Mouse (Mus musculus): Measurements from ENCODE around the gene Sez6. TPM values are rescaled to one million over a fixed set of nuclear protein-coding genes. Genes with fewer than 3 reads are reported as not detected.

Sez6 gene
- total and polyA plus RNA-seq, 3 experiments, result 0.04 TPM; not detected in 2

- H3K9me3 ChIP-seq (replicated peaks; ENCODE audit: low read length), result no peaks in the 10 kb centered on the region
- H3K4me2 ChIP-seq (ENCODE audit: insufficient read depth, low read depth, poor library complexity, severe bottlenecking), result no peak overlapping the region
- dilution Hi-C loops (cut with MboI; ENCODE audit: extremely low pct_ligation_motif_present, extremely low pct_unique_long_range_greater_than_20kb, low sequenced_read_pairs) (no loop called here), in situ Hi-C loops (cut with MboI; ENCODE audit: low pct_ligation_motif_present, low pct_unique_long_range_greater_than_20kb, low sequenced_read_pairs) (no loop called here)
- peaks cover 4 to 25% of the 10 kb centered on the region in 2 experiments; a peak in 3 of 4 replicates for H3K4me1 ChIP-seq (ENCODE audit: control insufficient read depth in 1 of 2, insufficient read depth in 2 of 2)
- H3K79me2 ChIP-seq (replicated peaks; ENCODE audit: control insufficient read depth, extremely low read depth, insufficient read depth, poor library complexity, severe bottlenecking), result no peaks in the 10 kb centered on the region
- H3K27ac ChIP-seq (ENCODE audit: insufficient read depth, low read depth), result no peak overlapping the region
- no peaks in the 10 kb centered on the region for H3K36me3 ChIP-seq (replicated peaks in 1 of 2; ENCODE audit: control insufficient read depth in 1 of 2, insufficient read depth in 1 of 2, low read length in 1 of 2)
- no peak overlapping the region for H3K4me3 ChIP-seq (replicated peaks in 1 of 3; ENCODE audit: low read depth in 2 of 3, low read length in 2 of 3, poor library complexity in 1 of 3)
- peak; percentile 39; the same call in 1 of the 2 replicates for TF ChIP-seq BHLHE40 (IDR thresholded peaks at IDR 0.05; ENCODE audit: low read depth, low read length)
- TF ChIP-seq ZKSCAN1 (IDR thresholded peaks at IDR 0.05; ENCODE audit: borderline replicate concordance, low read depth, low read length), result no peak
- H3K27me3 ChIP-seq (replicated peaks), result peaks cover 20% of the 10 kb centered on the region
- H3K9ac ChIP-seq (ENCODE audit: insufficient read depth, low read depth), result no peak overlapping the region
- no peak for DNase-seq (ENCODE audit: extremely low read depth)
Observed at GRCm38 (mm10) chr11:77894967-77895366, 35.6 kb upstream of the Sez6 start.

GRCm38 (mm10) chr11:77896011-77896410 lies 34.6 kb upstream of the Sez6 start:
- no peak for DNase-seq (ENCODE audit: extremely low read depth)
- no peak for TF ChIP-seq POLR2A (IDR thresholded peaks at IDR 0.05; ENCODE audit: low read depth, low read length)
- no peak for TF ChIP-seq JUN (IDR thresholded peaks at IDR 0.05; ENCODE audit: insufficient read depth, low read depth, low read length)
- TF ChIP-seq ZNF384 (IDR thresholded peaks at IDR 0.05; ENCODE audit: low read depth, low read length), result no peak
- H3K27ac ChIP-seq (ENCODE audit: insufficient read depth, low read depth), result no peak overlapping the region
- H3K9me3 ChIP-seq (replicated peaks; ENCODE audit: low read length), result no peaks in the 10 kb centered on the region
- no peaks in the 10 kb centered on the region for H3K36me3 ChIP-seq (replicated peaks in 1 of 2; ENCODE audit: control insufficient read depth in 1 of 2, insufficient read depth in 1 of 2, low read length in 1 of 2)
- in situ Hi-C loops (cut with MboI; ENCODE audit: low pct_ligation_motif_present, low pct_unique_long_range_greater_than_20kb, low sequenced_read_pairs), result no loop called here
- H3K27me3 ChIP-seq (replicated peaks), result peaks cover 20% of the 10 kb centered on the region
- no peaks in the 10 kb centered on the region for H3K79me2 ChIP-seq (replicated peaks; ENCODE audit: control insufficient read depth, extremely low read depth, insufficient read depth, poor library complexity, severe bottlenecking)
- dilution Hi-C loops (cut with MboI; ENCODE audit: extremely low pct_ligation_motif_present, extremely low pct_unique_long_range_greater_than_20kb, low sequenced_read_pairs), result no loop called here
- H3K4me3 ChIP-seq (replicated peaks in 1 of 3; ENCODE audit: low read depth in 2 of 3, low read length in 2 of 3, poor library complexity in 1 of 3), result no peak overlapping the region
- peaks cover 4 to 15% of the 10 kb centered on the region in 2 experiments; a peak in 3 of 4 replicates for H3K4me1 ChIP-seq (ENCODE audit: control insufficient read depth in 1 of 2, insufficient read depth in 2 of 2)
- H3K9ac ChIP-seq (ENCODE audit: insufficient read depth, low read depth), result no peak overlapping the region
- H3K4me2 ChIP-seq (ENCODE audit: insufficient read depth, low read depth, poor library complexity, severe bottlenecking), result no peak overlapping the region

- Histone ChIP-seq H3K36me3 (replicated peaks in 1 of 2; ENCODE audit: control insufficient read depth in 1 of 2, insufficient read depth in 1 of 2, low read length in 1 of 2) (no peaks in the 10 kb centered on the region), H3K9ac (ENCODE audit: insufficient read depth, low read depth) (no peak overlapping the region), H3K27ac (ENCODE audit: insufficient read depth, low read depth) (no peak overlapping the region), H3K4me1 (ENCODE audit: control insufficient read depth in 1 of 2, insufficient read depth in 2 of 2) (peaks cover 4 to 12% of the 10 kb centered on the region in 2 experiments; a peak in 2 of 4 replicates), H3K27me3 (replicated peaks) (peaks cover 20% of the 10 kb centered on the region), H3K9me3 (replicated peaks; ENCODE audit: low read length) (no peaks in the 10 kb centered on the region), H3K4me2 (ENCODE audit: insufficient read depth, low read depth, poor library complexity, severe bottlenecking) (no peak overlapping the region), H3K79me2 (replicated peaks; ENCODE audit: control insufficient read depth, extremely low read depth, insufficient read depth, poor library complexity, severe bottlenecking) (no peaks in the 10 kb centered on the region), H3K4me3 (replicated peaks in 1 of 3; ENCODE audit: low read depth in 2 of 3, low read length in 2 of 3, poor library complexity in 1 of 3) (no peak overlapping the region)
- no peak for TF ChIP-seq ZMIZ1 (IDR thresholded peaks at IDR 0.05; ENCODE audit: low read depth, low read length)
- TF ChIP-seq UBTF (IDR thresholded peaks at IDR 0.05; ENCODE audit: low read depth, low read length), result no peak
- no peak for TF ChIP-seq HCFC1 (IDR thresholded peaks at IDR 0.05; ENCODE audit: low read depth, low read length)
- TF ChIP-seq GABPA (IDR thresholded peaks at IDR 0.05; ENCODE audit: insufficient replicate concordance, low read depth, low read length), result no peak
- no peak for TF ChIP-seq ZNF384 (IDR thresholded peaks at IDR 0.05; ENCODE audit: low read depth, low read length)
- no peak for TF ChIP-seq E2F4 (IDR thresholded peaks at IDR 0.05; ENCODE audit: insufficient replicate concordance, low read depth, low read length)
- no peak for TF ChIP-seq PAX5 (IDR thresholded peaks at IDR 0.05; ENCODE audit: low read length)
- TF ChIP-seq TCF12 (IDR thresholded peaks at IDR 0.05; ENCODE audit: low read depth, low read length), result no peak
- TF ChIP-seq JUN (IDR thresholded peaks at IDR 0.05; ENCODE audit: insufficient read depth, low read depth, low read length), result no peak
- TF ChIP-seq ZKSCAN1 (IDR thresholded peaks at IDR 0.05; ENCODE audit: borderline replicate concordance, low read depth, low read length), result no peak
- no peak for TF ChIP-seq MEF2A (IDR thresholded peaks at IDR 0.05; ENCODE audit: borderline replicate concordance, low read depth, low read length)
- TF ChIP-seq ZC3H11A (IDR thresholded peaks at IDR 0.05; ENCODE audit: low read depth, low read length), result no peak
- no peak for TF ChIP-seq USF2 (conservative IDR thresholded peaks at IDR 0.05; ENCODE audit: low read depth, low read length)
- TF ChIP-seq ELF1 (IDR thresholded peaks at IDR 0.05; ENCODE audit: low read depth, low read length), result no peak
- DNase-seq (ENCODE audit: extremely low read depth), result no peak
- in situ Hi-C loops (cut with MboI; ENCODE audit: low pct_ligation_motif_present, low pct_unique_long_range_greater_than_20kb, low sequenced_read_pairs) (no loop called here), dilution Hi-C loops (cut with MboI; ENCODE audit: extremely low pct_ligation_motif_present, extremely low pct_unique_long_range_greater_than_20kb, low sequenced_read_pairs) (no loop called here)
Observed at GRCm38 (mm10) chr11:77896480-77896819, 34.1 kb upstream of the Sez6 start.
